Mouse (Mus musculus): Measurements from ENCODE around the gene Ccr3.
"Not testable (repeated sequence)": the region's sequence is repeated elsewhere in the genome, so short reads cannot be mapped to it uniquely, and the experiment has no call there.

The Ccr3 gene

DNA sequence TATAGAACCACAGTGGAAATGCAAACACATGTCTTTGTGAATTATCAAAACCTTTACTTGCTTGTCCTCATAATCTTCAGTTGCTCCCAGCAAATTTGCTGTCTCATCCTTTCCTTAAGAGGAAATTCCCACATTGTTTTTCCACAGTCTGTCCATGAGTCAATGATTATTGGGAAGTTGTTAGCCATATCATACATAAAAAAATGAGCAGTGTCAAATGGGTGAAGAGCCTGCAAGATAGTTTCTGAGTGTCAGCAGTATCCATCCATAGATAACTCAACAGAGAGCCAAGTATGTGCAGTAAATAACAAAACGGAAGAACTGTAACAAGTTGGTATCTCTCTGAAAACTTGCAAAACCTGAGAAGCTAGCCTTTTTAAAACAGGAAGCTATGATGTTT lies at the start of gene Ccr3:
Ccr3 (plus strand) TSS at position 301 of the 400 bp plus-strand sequence.
- no peak for DNase-seq

DNA sequence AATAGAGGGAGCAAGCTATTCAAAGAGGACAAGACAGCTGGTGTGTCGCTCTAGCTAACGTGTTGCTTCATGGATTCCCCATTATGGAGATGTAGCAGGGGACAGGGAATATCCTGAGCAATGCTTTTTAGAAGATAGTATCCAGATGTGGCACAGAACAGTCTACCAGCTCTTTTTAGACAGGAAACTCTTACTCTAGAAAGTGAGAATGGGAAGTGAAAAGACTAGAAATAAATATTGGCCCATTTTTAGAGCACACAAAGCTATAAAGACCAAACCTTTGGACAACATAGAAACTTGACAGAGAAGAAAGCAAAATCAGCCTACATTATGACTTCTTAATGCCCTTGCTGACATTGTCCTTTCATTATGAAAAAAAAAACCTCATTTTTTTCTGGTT lies 46.1 kb upstream of the Ccr3 start:
- DNase-seq = no peak

DNA sequence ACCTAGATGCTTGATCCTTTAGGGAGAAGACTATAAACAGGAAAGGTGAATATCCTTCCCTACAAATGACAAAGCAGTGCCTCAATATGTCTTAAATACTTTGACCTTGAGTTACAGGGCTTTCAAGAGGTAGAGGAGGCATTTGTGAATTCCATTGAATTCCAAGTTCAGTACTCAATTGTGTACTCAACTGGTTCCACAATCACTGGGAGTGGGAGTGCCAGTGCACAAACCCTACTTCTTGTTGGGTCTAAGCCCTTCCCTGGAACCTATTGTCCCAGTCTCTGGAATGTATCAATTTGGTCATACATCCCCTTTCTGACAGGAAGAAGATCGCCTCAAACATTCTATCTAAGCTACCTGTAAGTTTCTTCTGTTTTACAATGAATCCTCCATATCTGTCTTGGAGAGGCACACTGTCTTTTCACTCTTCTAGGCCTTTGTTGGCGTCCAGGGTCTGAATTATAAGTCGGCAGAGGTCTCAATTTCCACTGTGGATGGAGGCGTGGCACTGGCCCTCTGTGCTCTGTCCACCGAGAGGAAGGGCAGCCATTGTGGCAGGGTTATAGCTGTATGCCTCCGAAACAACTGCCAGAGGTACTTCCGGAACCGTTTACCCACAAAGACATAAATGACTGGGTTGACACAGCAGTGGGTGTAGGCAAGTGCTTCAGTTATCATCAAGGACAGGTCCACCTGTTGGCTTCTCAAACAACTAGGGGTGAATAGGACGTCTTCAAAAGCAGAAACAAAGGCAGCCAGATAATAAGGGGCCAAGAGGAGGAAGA lies 44.7 kb upstream of the Ccr3 start:
- no peak for DNase-seq

DNA sequence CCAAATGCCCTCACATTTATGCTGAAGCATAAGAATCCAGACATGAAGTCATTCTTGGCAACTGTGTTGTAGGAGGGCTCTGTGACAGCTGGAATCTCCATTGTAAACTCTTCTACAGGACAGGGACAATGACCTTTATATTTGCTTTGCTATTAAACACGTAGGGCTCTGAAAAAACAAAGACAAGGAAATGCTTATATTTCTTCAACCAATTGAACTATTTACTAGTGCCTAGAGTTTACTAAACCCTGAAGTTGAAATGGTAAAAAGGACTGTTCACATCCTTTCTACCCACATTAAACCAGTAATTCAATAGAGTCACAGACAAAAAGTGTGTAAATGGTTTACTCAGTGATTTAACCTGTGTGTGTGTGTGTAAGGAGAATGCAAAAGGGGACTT lies 43.5 kb upstream of the Ccr3 start, which contains the start of gene Ccr1l1:
Ccr1l1 (minus strand) TSS at position 101 of the 400 bp plus-strand sequence.
- no peak for DNase-seq

DNA sequence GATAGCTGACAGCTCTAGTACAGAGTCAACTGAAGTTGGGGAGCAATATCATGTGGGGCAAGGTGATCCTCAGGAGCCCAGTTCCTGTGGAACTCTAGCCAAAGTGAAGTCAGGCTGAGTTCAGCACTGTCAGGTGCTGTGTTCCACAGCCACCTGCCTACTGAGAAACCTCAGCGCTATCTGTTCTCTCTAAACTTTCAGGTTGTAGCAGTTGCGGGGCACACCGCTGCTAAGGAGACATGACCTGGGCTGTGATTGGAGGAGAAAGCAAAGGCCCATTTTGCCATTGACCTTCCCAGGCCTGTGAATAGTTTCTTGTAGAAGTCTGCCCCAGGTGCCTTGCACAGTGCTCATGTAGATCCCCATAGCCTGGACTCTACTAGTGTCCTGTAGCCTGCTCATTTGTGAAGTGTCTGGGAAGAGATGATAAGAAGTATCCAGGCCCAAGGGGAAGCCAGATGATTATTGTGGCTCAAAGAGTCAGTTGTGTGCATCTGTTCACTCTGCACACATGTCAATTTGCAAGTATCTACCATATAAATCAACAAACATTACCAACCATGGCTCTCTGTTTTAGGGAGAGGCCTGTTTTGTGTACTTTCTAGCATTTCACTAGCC lies 40.8 kb upstream of the Ccr3 start:
- DNase-seq = not testable (repeated sequence)

DNA sequence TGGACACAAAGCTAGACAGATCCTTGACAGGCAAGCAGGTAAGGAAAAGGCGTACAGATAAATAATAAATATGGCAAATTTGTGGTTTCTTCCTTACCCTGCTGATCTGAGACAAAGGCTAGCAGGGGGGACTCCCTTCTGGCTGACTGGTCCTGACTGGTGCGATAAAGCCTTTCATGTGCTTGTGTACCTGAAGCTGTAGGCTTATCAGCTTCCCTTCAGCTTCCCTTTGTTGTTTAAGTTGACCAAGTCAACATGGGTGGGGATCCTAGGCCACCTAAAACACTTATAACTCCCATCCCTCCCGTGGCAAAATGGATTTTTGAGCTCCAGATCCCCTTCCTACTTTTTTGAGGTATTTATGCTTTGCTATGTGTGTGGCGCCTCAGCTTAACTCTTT lies 39.9 kb upstream of the Ccr3 start:
- DNase-seq = no peak

DNA sequence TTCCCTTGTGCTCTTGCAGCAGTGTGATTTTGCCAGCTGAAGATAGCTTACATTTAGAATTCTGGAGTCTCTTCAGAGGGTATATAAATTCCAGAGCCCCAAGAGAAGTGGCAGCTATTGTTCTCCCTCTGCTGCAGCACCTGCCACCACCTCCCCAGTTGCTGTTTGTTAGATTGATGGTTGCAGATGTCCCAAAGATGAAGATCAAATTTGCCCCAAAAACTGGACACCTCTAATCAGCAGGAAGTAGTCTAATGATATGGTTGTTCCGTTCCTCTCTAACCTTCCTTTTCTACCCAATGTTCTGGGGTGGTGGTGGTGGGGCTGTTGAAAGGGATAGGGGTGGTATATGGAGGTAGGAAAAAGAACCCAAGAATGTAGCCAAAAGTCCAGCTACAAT lies 39.1 kb upstream of the Ccr3 start:
- DNase-seq = no peak

DNA sequence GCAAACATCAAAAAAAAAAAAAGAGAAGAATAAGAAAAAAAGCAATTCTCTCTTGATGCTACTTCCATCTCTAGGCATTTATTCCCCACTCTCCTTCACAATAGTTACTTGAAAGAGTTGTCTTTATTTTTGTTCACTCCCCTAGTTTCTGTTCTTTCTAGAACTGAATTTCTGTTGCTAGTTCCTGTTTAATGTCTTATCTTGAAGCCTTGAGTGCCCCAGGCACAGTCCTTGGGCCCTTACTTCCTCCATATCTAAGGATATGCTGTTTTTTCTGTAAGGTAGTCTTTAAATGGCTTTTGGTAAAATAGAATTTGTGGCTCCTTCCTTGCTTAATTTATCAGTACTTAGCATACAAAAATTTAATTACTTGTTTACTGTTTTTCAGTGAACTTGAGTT lies 36.8 kb upstream of the Ccr3 start:
- DNase-seq = no peak

DNA sequence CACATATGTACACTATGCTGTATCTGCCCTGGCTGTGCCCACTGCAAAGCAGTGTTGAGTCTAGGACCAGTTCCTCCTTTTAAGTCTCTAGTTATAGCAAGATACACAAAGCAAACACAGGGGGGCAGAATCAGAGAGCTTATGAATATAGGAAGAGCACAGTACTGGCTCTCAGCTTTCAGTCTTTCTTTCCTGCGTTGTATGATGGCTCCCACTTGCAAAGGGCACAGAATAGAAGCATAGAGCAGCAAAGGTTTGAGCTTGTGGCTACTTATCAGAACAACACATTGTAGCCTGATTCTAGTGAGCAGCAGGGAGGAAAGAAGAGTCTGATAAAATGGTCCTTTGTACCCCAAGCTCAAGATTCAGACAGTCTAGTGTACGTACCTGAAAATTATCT lies 35.6 kb upstream of the Ccr3 start:
- no peak for DNase-seq

DNA sequence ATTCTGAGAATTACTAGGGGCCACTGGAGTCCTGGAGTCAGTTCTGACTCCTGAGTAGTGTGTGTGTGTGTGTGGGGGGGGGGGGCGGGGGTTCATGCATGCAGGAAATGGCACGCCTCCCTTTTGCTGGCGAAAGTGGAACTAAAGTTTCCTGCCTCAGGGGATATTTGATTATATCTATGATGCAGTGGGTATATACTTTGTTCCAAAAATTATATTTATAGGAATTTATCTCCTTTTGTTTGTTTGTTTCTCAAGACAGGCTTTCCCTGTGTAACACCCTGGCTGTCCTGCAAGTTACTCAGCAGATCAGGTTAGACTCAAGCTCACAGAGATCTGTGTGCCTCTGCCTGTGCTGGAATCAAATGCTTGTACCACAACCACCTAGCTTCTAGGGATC lies 32.1 kb upstream of the Ccr3 start:
- DNase-seq = no peak

DNA sequence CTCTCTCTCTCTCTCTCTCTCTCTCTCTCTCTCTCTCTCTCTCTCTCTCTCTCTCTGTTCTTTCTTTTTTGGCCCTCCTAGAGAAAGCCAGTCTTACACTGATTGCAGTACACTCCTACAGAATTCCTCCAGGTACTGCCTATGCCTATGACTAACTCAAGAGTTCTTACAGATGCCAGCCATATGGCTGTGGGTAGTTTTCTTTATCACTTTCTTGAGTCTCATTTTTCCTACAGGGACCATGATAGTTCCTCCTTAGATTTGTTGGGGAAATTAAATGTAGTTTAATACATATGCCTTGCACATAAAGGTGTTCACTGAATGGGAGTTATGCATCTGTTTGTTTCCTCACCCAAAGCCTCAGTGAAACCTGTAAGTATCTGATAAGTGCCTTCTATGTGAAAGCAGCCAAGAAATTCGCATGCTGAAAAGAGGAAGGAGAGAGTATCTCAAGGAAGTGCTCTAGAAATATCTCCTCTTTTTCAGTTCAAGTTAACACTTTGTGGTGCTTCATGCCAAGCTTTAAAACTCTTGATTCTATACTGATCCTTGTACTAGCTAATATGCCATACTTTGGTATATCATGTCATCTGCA lies 30.4 kb upstream of the Ccr3 start:
- DNase-seq = no peak

DNA sequence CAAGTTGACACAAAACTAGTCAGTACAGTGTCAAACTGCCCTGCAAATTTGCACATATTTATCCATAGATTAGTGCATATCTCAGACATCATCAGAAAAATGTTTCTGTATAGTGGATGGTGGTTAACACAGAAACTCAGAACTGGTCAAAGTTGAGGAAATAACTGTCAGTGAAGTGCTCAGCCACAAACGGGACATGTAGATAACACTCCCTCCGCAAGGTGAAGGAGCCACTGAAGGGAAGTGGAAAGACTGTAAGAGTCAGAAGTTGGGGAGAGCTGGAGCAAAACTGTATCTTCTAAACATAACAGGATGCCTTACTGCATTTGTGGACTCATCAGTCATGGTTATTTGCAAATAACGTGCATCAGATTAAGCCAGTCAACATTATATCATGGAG lies 24.1 kb upstream of the Ccr3 start:
- DNase-seq = no peak

DNA sequence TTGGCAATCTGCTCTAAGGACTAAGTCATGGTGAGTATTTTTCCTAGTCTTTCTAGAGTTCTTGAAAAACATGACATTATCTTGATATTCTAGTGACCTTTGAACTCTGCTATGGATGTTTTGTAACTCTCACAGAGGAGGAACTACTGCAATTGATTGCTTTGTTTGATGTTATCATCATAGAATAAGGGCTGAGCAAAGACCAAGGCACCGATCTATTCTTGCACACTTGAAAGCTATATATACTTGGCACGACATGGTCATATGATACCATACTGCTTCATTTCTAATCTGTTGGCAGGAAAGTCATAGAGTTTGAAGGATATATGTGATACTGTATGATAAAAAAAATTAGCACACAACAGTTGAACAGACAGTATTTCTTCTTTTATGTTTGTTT lies 22.0 kb upstream of the Ccr3 start:
- DNase-seq = no peak

DNA sequence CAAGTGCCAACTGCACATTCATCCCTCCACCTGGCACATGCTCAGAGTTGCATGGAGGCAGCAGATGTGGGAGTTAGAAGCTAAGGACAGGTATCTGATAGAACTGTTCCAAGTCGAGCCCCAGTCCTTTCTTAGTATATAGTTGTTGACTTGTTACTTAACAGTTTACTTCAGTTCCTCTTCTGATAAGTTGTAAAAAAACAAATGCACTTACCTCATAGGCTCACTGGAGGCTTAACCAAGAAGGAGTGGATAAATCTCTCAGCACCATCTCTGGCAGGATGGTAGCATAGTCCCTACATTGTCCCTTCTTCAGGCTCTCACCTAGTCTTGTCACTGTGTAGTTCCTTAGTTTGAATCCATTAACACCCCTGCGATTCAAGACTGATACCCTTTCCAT lies 9.1 kb upstream of the Ccr3 start:
- DNase-seq = no peak

DNA sequence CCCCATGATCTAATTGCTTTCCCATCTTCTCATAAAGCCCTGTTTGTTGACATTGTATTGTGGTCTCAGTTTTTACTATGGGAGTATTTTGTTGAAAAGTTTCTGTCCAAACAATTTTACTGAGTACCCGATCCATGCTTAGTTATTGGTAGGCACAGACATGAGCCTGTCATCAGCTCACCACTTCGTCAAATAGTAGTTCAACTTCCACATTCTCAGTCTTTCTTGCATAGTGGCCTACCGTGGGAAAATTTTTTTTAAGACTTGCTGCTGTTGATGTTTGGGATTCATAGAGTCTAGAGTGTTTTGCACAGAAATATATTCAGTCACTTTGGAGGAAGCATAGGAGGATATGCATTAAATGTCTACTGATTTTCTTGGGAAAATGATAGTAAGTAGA lies 8.5 kb upstream of the Ccr3 start:
- DNase-seq = no peak

DNA sequence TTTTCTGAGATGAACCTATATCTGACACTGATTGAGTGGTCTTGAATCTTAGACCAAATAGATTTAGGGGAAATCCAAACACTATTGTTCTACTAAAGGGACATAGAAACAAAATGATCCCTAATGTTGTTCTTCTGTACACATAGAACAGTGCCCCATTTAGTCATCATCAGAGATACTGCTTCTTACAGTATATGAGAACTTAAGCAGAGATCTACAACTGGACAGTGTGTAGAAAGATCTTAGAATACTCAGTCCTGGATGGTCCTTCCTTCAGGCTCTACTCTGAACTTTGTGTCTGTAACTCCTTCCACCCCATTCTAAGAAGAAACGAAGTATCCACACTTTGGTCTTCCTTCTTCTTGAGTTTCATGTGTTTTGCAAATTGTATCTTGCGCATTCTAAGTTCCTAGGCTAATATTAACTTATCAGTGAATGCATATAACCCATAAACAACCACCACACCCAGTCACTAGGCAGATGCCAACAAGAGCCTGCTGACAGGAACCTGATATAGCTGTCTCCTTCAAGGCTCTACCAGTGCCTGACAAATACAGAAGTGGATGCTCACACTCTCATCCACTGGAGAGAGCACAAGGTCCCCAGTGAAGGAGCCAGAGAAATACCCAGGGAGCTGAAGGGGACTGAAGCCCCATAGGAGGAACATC lies 6.7 kb upstream of the Ccr3 start:
- DNase-seq = no peak

DNA sequence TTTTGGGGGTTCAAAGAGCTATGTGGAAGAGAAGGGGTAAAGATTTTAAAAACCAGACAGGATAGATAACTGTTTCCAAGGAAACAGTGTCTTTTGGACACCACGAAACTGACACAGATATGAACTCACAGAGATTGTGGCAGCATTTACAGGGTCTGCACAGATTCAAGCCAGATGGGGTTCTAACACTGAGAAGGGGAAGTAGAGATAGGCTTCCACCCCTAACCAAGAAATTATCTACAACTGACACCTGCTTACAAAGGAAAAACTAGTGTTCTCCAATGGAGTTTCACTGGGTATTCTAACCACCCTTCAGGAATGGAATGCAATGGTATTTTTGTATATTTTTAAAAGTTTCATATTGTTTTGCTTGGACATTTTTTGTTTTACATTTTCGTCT lies 5.7 kb upstream of the Ccr3 start:
- no peak for DNase-seq

DNA sequence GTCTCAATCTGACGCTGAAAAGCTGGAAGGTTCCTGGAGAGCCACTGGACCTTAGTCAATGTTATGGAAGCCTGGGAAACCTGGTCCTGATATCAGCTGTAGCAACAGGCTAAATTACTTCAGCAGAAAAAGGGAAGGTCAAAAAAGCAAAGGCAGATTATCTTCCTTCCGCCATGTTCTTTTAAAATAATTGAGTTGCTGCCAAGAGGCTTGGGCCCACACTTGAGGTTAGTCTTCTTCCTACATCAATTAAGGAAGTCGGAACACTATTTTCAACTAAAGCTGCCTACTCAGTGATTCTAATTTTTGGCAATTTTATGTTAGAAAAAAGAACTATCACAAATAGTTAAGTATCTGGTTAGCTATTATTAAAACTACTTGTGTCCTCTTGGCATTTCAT lies 1.9 kb upstream of the Ccr3 start:
- no peak for DNase-seq

DNA sequence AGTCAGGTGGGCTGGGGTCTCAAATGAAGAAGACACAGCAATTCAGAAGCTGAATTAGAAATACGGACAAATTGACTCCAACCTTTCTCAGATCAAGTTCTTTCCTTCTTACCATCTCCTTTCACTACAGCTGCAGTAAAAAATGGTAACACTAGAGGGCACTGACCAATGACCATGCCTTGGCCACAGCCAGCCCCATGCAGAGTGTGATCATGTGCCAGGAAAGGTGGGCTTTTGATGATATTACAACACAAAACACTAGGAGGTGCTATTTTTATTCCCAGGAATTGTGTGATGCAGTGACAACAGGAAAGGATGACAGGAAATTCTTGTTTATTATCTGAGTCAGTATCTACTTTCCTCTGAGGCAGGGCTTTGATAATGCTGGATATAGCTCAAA lies 11.6 kb downstream of the Ccr3 start:
- DNase-seq = peak in 1 of 2 experiments; percentile 20

DNA sequence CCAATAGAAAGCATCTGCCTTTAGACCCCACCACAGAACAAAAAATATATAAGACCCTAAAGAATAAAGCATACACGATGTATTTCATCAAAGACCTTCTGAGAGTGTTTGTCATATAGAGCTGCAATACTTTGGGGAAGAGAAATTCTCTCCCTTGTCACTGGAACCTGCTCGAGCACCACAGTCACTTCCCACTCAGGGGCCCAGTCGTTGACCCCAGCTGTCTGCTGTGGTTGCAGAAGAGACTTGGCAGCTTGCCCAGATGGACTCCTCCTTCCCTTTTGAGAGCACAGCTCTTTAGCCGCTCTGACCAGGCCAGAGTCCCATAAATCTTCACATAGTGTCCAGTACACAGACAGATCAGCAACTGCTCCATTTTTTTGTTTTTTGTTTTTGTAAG lies 15.9 kb downstream of the Ccr3 start:
- DNase-seq = peak; percentile 58 to 60

DNA sequence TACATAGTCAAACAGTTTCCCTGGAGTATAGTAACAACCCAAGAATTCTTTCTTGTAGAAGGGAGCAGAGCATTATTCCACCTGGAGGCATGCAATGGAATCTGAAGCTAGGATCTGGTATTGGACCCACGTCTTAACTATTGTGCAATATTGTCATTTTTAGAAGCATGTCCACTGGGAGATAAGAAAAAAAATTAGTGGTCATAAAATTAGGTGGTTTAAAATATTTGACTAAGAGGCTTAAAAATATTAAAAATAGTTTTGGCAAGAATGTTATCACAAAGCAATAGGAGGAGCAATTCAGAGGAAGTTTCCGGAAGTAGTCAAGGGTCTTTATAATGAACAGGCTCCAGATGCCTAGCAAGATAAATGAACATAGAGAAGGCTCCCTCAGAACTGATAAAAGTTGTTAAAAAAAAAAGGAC lies 16.4 kb downstream of the Ccr3 start:
- no peak for DNase-seq

DNA sequence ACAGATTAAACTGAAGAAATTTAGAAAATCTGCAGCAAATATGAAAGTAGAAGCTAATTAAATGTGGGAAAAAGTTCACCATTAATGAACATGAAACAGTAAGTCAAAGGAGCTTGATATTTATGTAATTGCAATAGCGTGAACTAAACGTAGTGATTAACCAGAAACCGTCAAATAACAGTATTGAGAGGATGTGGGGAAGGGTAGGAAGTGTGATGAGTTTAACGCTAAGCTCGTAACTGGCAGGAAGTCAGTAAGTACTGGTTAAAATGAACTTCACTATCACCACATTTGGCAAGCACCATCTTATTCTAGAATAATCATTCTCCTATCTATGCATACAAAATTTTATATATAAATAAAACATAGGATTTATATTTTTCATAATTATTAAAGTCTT lies 17.2 kb downstream of the Ccr3 start:
- DNase-seq = no peak

DNA sequence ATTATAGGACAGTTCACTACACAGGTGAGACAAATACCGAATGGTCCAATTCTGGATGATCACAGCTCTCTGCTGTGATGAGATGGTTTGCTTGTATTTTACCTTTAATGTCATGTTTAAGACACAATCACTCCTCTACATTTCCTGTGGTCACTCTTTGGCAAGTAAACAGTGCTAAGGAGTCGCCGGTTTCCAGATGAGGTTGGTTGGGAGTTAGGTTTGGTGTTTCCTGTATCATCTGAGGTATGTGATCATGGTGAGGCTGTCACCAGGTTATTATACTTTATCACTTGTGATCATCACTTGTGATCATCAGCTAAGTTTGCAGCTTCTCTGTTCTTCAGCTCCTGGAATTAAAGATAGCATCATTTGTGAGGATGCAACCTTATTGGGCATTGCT lies 19.2 kb downstream of the Ccr3 start:
- DNase-seq = no peak

DNA sequence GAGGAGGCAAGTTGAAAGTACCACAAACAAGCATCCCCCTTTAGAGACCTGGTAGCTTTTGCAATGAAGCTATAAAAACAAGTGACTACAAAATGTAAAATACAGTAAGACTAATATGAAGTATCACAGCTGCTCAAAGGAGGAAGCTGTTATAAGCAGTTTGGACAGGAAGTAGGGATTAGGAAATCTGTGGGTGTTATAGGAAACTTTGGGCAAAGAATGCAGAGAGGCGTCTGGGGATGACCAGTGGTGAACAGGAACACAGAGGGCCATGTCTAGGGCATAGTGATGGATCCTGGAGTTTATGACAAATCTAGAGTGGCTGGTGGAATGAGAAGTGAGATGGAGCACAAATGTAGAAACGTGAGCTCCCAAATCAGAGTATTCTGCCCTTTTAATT lies 31.8 kb downstream of the Ccr3 start:
- no peak for DNase-seq
